Mouse (Mus musculus) ES-Bruce4 (cell line): ENCODE results near the gene Myh9. TPM values are rescaled to one million over a fixed set of nuclear protein-coding genes. Genes with fewer than 3 reads are reported as not detected.
A peak's percentile ranks its signal among the peaks of the same experiment; 100 is the strongest.

Experiments
- H3K27ac ChIP-seq: 2 replicates; pipeline ENCODE4 v1.5.1; 2012; ENCODE audit warnings: low read length, inconsistent platforms; ENCODE audit not compliant: insufficient read depth
- H3K27me3 ChIP-seq: 2 replicates; pipeline ENCODE4 v1.6.1; 2012; ENCODE audit warnings: mild to moderate bottlenecking, low read length, inconsistent platforms; ENCODE audit not compliant: control insufficient read depth, poor library complexity, insufficient read depth, severe bottlenecking
- H3K36me3 ChIP-seq: 2 replicates; pipeline ENCODE4 v1.6.1; 2012; ENCODE audit warnings: inconsistent platforms, mild to moderate bottlenecking, low read length, moderate library complexity; ENCODE audit not compliant: control insufficient read depth, poor library complexity, insufficient read depth, severe bottlenecking
- H3K4me1 ChIP-seq: one replicate; pipeline ENCODE4 v1.8.1; 2011; ENCODE audit warnings: low read length; ENCODE audit not compliant: control insufficient read depth, insufficient read depth
- H3K4me3 ChIP-seq: 2 replicates; pipeline ENCODE4 v1.5.1; 2011; ENCODE audit warnings: low read depth, mild to moderate bottlenecking, low read length
- H3K9ac ChIP-seq: 2 replicates; pipeline ENCODE4 v1.6.1; 2012; ENCODE audit warnings: low read depth, mild to moderate bottlenecking, inconsistent platforms; ENCODE audit not compliant: poor library complexity, severe bottlenecking
- H3K9me3 ChIP-seq: replicated peaks from 2 replicates; pipeline ENCODE4 v1.6.1; 2012; ENCODE audit warnings: mild to moderate bottlenecking, low read length, inconsistent platforms; ENCODE audit not compliant: control insufficient read depth, poor library complexity, insufficient read depth, severe bottlenecking
- CTCF ChIP-seq: IDR thresholded peaks from one replicate; pipeline ENCODE4 v1.8.1; 2011; ENCODE audit warnings: low read depth, low read length
- EP300 ChIP-seq: IDR thresholded peaks from 2 replicates; pipeline ENCODE4 v1.6.1; 2011; ENCODE audit warnings: low read depth, low read length; ENCODE audit not compliant: insufficient read depth
- POLR2A ChIP-seq: IDR thresholded peaks from one replicate; pipeline ENCODE4 v1.8.1; 2011; ENCODE audit warnings: low read length; ENCODE audit not compliant: insufficient read depth
- polyA plus RNA-seq: library from polyadenylated mRNA; stranded (reverse); fragments of >200 nt; gene quantifications from 2 replicates; pipeline ENCODE4 v1.2.4, GENCODE M21; 2011; ENCODE audit warnings: low read depth; ENCODE audit not compliant: missing spikeins, insufficient read depth, insufficient read length

Gene Myh9
- polyA plus RNA-seq, 1 experiment, result 601 TPM

DNA sequence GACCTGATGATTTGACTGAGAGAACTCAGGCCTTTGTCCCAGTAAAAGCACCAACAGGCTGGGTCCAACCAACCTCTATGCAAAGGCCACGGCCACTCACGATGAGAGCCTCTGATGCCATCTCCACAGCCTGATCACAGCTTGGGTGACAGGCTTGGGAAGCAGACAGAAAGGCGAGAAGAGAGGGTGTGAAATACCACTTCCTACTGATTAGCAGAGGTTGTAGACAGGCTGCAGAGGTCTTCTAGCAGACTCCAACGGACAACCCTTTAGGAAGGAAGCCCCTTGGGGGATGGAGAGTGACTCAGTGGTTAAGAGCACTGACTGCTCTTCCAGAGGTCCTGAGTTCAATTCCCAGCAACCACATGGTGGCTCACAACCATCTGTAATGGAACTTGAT, 40.8 kb downstream of the Myh9 start:
- Histone ChIP-seq H3K9ac (no peak overlapping the region), H3K36me3 (peaks cover 18% of the 10 kb centered on the region), H3K4me3 (no peak overlapping the region), H3K9me3 (no peaks in the 10 kb centered on the region), H3K4me1 (peaks cover 15% of the 10 kb centered on the region), H3K27me3 (no peaks in the 10 kb centered on the region), H3K27ac (peak overlapping the region; percentile 55; the same call in 1 of the 2 replicates)
- TF ChIP-seq CTCF, result no peak
- TF ChIP-seq EP300, result no peak
- TF ChIP-seq POLR2A, result no peak

DNA sequence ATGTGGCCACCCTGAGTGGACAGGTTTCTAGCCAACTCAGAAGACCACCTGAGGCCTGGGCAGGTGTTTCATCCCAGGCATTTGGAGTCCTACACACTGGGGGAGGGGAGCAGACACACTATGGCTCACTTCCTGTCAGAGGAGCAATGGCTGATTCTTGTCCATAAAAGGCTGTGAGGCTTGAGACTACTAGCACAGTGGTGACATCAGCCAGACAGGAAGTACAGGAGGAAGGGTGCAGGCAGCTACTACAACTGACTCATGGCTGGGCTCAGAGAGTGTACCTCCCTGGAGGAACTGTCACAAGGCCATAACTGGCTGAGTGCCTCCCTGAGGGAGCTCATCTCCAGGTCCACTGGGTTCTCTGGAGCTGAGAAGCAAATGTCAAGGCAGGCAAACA, 41.5 kb downstream of the Myh9 start:
- no peaks in the 10 kb centered on the region for H3K9me3 ChIP-seq
- TF ChIP-seq POLR2A, result no peak
- no peak for TF ChIP-seq CTCF
- TF ChIP-seq EP300, result no peak
- H3K9ac ChIP-seq, result no peak overlapping the region
- no peaks in the 10 kb centered on the region for H3K27me3 ChIP-seq
- H3K4me3 ChIP-seq, result no peak overlapping the region
- H3K36me3 ChIP-seq, result peaks cover 21% of the 10 kb centered on the region
- H3K27ac ChIP-seq, result peak overlapping the region; percentile 55
- H3K4me1 ChIP-seq, result peaks cover 15% of the 10 kb centered on the region

DNA sequence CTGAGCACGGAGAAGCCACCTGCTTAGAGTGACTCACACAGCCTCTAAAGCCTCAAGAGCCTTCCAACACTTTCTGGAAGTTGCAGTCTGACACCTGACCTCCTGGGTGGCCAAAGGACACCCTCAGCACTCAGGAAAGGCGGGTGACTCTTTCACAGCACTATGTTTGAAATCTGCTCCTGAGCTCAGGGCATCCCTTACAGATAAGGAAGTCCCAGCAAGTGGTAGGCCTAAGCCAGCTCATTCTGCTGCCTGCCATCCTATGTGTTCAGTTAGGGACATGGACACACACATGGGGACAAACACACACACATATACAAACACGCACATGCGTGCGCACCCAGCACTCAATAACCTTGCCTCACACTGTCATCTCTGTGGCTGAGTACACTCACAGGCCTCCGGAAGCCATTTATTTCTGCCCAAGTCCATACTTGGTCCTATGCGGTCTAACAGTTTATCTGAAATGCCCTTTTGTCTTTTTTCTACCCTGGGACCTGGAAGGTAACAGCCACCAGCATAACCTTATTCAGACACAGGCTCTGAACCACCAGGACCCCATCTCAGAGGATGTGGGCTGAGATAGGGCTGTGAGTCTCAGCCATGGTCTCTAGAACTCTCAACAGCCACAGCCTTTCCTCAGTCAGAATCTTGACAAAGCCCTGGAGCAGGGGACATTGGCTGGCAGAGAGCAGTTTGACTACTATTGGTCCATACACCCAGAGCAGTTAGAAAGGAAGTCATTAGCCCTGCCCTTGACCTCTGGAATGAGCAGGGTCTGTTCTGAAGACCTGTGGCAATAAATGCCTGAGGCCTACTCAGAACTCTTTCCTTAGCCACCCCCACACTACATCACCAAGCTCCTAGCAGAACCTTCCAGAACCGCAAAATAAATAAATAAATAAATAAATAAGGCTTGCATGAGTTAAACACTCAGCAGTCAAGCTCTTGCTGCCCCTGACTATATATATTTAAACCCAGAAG, 42.2 kb downstream of the Myh9 start:
- Histone ChIP-seq H3K36me3 (peaks cover 20% of the 10 kb centered on the region), H3K4me1 (peaks cover 13% of the 10 kb centered on the region), H3K27me3 (no peaks in the 10 kb centered on the region), H3K4me3 (no peak overlapping the region), H3K9me3 (no peaks in the 10 kb centered on the region), H3K27ac (peak overlapping the region; percentile 55), H3K9ac (no peak overlapping the region)
- TF ChIP-seq CTCF, result no peak
- no peak for TF ChIP-seq EP300
- no peak for TF ChIP-seq POLR2A

DNA sequence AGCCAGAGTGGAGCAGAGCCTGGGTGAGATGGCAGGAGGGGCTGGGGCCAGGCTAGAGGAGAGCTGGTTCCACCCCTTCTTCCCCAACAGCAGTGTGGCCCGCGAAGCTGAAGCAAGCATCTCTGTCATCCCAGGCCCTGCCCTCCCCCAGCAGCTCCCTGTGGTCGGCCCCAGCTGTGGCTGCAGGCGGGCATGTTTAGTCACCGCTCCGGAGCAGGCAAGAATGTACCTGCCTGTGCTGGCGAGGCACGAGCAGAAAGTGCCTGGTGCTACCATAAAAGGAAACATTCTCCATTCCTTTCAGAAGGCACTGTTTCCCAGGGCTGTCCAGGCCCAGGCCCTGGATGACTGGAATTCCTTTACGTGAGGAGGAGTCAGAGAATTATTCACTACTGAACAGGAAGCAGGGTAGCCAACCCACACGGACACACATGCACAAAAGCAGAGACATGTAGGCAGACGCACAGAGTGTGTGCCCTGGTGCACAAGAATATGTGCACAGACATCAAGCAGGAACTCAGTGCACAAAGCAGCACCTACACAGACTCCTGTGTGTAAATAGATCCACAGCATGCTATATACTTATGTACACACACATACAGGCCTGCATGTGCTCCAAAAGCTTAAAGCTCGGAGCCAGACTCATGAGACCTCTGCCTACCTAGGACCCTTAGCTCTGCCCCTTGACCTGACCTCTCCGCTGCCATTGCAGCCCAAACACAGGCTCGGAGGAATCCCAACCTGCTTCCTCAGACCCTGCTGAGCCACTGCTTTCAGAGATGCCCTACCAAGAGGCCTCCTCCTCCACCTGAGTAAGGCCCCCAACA, 43.1 kb downstream of the Myh9 start:
- Histone ChIP-seq H3K27ac (peak overlapping the region; percentile 55), H3K9ac (0 out of 2 replicates have a peak overlapping the region, but pooled peaks have one; percentile 4), H3K36me3 (peaks cover 18% of the 10 kb centered on the region), H3K9me3 (no peaks in the 10 kb centered on the region), H3K4me3 (0 out of 2 replicates have a peak overlapping the region, but pooled peaks have one; percentile 3), H3K27me3 (no peaks in the 10 kb centered on the region), H3K4me1 (peaks cover 13% of the 10 kb centered on the region)
- TF ChIP-seq EP300 (peak; percentile 89), CTCF (no peak)

DNA sequence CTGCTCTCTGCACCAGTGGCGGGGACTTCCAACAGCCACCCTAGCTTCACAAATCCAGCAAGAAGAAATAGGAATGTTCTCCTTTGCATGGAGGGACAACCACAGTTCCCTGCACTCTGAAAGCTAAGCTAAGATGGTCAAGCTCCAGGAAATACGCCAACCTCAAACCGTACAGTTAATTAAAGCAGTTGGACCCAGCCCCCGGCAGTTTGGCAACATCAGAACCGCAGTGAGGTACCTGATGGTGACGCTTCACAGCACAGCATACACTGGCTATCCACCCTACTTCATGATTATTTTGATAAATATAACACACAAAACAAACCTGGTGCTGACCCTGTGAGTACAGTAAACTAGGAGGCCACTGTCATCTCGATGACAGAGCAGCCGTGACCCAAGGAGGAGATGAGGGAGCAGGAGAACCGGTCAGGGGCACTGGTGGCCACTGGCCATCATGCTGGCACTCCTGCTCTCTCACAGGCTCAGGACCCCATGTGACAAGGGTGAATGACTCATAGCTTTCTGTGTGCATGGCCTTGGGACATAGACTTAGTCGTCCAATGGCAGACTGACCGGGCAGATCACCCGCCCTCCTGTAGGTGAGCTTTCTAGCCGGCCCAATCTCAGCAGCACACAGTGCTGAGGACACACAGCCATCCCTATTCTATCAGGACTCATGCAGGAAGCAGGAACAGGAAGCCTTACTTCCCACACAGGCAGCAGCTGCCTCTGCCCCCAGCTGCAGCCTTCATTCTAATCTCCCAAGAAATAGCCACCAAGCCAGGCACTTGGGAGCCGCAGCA, 44.2 kb downstream of the Myh9 start:
- H3K9ac ChIP-seq, result 0 out of 2 replicates have a peak overlapping the region, but pooled peaks have one; percentile 4
- H3K4me1 ChIP-seq, result peaks cover 13% of the 10 kb centered on the region
- no peaks in the 10 kb centered on the region for H3K27me3 ChIP-seq
- H3K27ac ChIP-seq, result peak overlapping the region; percentile 55
- H3K9me3 ChIP-seq, result no peaks in the 10 kb centered on the region
- no peak overlapping the region for H3K4me3 ChIP-seq
- peaks cover 18% of the 10 kb centered on the region for H3K36me3 ChIP-seq
- TF ChIP-seq CTCF (no peak), EP300 (no peak)
